24 mouse cellular contexts compared by ENCODE assay signal in the genomic region with DNA sequence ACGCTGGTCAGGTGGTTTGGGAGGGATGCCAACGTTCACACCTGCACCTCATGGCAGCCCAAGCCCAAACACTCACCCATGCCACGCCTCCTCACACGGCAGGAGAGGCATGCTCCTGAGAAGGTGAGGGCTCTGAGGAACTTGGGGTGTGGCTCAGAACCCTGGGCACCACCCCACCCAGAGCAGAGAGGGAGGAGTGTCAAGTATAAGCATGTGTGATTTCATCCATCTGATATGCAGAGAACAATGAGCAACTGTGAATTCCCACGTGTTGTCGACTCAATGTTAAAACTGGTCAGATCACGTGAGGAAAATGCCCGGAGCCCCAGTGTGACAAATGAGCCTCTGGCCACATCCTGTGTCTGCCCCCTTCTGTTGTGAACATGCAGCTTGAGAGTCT. TPM values are rescaled to one million over a fixed set of nuclear protein-coding genes. Genes with fewer than 3 reads are reported as not detected.
DNase-seq lines count a peak whose midpoint lies in the region; ATAC-seq and TF ChIP-seq lines count a peak whose summit lies in the region.
"Had no signal": no experiment of that assay in that cellular context is flagged by ENCODE, and none has a peak within 500 bp of the region (broad histone marks: within the 10 kb centered on the region; RNA-seq: fewer than 3 reads in every experiment).

No protein-coding gene starts in this region.

- H3K36me3 ChIP-seq in stomach, postnatal 0 days (ENCODE audit: control insufficient read depth, insufficient read depth, low read length): no peaks in the 10 kb centered on the region; the same call in 1 of the 2 replicates

- TF ChIP-seq CTCF in stomach, postnatal 0 days (IDR thresholded peaks at IDR 0.05; ENCODE audit: low read depth): no peak

- peak; percentile 6 for DNase-seq in cerebellum, adult 11-12 months
- peak; percentile 15 for DNase-seq in urinary bladder, postnatal 14 days (ENCODE audit: low spot score)
- no peak for DNase-seq in urinary bladder, postnatal 4 days (ENCODE audit: low spot score in 2 of 2)
- DNase-seq in lung, postnatal 25 days (ENCODE audit: low spot score): peak; percentile 60
- peak; percentile 56 for DNase-seq in stomach, postnatal 0 days (ENCODE audit: low spot score)
- no peak for DNase-seq in left cerebral cortex, adult 11 months (ENCODE audit: low spot score)
- DNase-seq in embryo, embryonic 9.5 days (ENCODE audit: extremely low spot score): no peak
- DNase-seq: cerebellum, postnatal 36 days; gastrocnemius, postnatal 25 days; kidney, postnatal 10 days; liver, embryonic 13.5 days; right cerebral cortex, adult 18-20 months had no signal

- H3K27me3 ChIP-seq in stomach, postnatal 0 days (ENCODE audit: control insufficient read depth, insufficient read depth, low read length): no peaks in the 10 kb centered on the region
- H3K27me3 ChIP-seq: embryonic facial prominence, embryonic 13.5 days; hindbrain, embryonic 12.5 days; limb, embryonic 12.5 days; liver, embryonic 13.5 days; midbrain, embryonic 15.5 days had no signal

- H3K4me3 ChIP-seq in stomach, postnatal 0 days (ENCODE audit: low read depth, low read length): no peak overlapping the region
- H3K4me3 ChIP-seq: embryonic facial prominence, embryonic 13.5 days; forebrain, embryonic 10.5 days; hindbrain, embryonic 12.5 days; layer of hippocampus, adult 2 months; left cerebral cortex, adult 2 months; limb, embryonic 12.5 days; liver, embryonic 13.5 days; midbrain, embryonic 15.5 days had no signal

- no peak overlapping the region for H3K4me2 ChIP-seq in stomach, postnatal 0 days (replicated peaks; ENCODE audit: low read depth)
- H3K4me2 ChIP-seq: embryonic facial prominence, embryonic 13.5 days; hindbrain, embryonic 12.5 days; limb, embryonic 12.5 days; liver, embryonic 13.5 days; midbrain, embryonic 15.5 days had no signal

- TF ChIP-seq EP300 in stomach, postnatal 0 days (optimal IDR thresholded peaks at IDR 0.05): no peak

- H3K27ac ChIP-seq in stomach, postnatal 0 days (replicated peaks): no peak overlapping the region
- H3K27ac ChIP-seq: embryonic facial prominence, embryonic 13.5 days; forebrain, embryonic 10.5 days; hindbrain, embryonic 12.5 days; layer of hippocampus, adult 2 months; left cerebral cortex, adult 2 months; limb, embryonic 12.5 days; liver, embryonic 13.5 days; midbrain, embryonic 15.5 days had no signal

- 0 out of 2 replicates have a peak, but pooled peaks cover 3% of the 10 kb centered on the region for H3K4me1 ChIP-seq in stomach, postnatal 0 days (replicated peaks; ENCODE audit: control insufficient read depth, insufficient read depth)

- H3K9ac ChIP-seq in stomach, postnatal 0 days (ENCODE audit: low read length): no peak overlapping the region
- H3K9ac ChIP-seq: embryonic facial prominence, embryonic 13.5 days; hindbrain, embryonic 12.5 days; limb, embryonic 12.5 days; liver, embryonic 13.5 days; midbrain, embryonic 15.5 days had no signal

- 43% methylated on average over 8 of the region's 8 CpGs for WGBS in stomach, postnatal 0 days

- ATAC-seq in cerebellum, adult (ENCODE audit: insufficient number of reproducible peaks, low FRiP score, low TSS enrichment): no peak
- peak; percentile 87 for ATAC-seq in stomach, postnatal 0 days (ENCODE audit: low FRiP score, low TSS enrichment)
- ATAC-seq: midbrain, embryonic 15.5 days had no signal

- H3K9me3 ChIP-seq in stomach, postnatal 0 days (ENCODE audit: control insufficient read depth, low read length): no peaks in the 10 kb centered on the region
- H3K9me3 ChIP-seq: embryonic facial prominence, embryonic 13.5 days; forebrain, embryonic 10.5 days; hindbrain, embryonic 12.5 days; limb, embryonic 12.5 days; liver, embryonic 13.5 days; midbrain, embryonic 15.5 days had no signal

RNA-seq across cellular contexts. Expression of a gene that starts 5.7 kb away (rescaled TPM):
- 11.2 TPM in 2 replicates for polyA plus RNA-seq in stomach, postnatal 0 days (2015; fragmentation: Nextera tagmentation; extraction: Ambion mirVana)

RNA-seq across cellular contexts. Expression of a gene that starts 25.3 kb away (rescaled TPM):
- polyA plus RNA-seq in stomach, postnatal 0 days (2015; fragmentation: Nextera tagmentation; extraction: Ambion mirVana): 0.23 and 0.40 TPM in 2 replicates
- polyA plus RNA-seq: embryonic facial prominence, embryonic 13.5 days; forebrain, embryonic 10.5 days; heart, postnatal 0 days; hindbrain, embryonic 12.5 days; limb, embryonic 12.5 days; liver, embryonic 13.5 days; midbrain, embryonic 15.5 days; spleen, adult 2 months; testis, adult 2 months had no signal

RNA-seq across cellular contexts. Expression of a gene that starts 28.5 kb away (rescaled TPM):
- polyA plus RNA-seq in stomach, postnatal 0 days (2015; fragmentation: Nextera tagmentation; extraction: Ambion mirVana): 1.9 and 2.7 TPM in 2 replicates
- polyA plus RNA-seq: heart, postnatal 0 days had no signal

RNA-seq across cellular contexts. Expression of a gene that starts 39.8 kb away (rescaled TPM):
- polyA plus RNA-seq in stomach, postnatal 0 days (2015; fragmentation: Nextera tagmentation; extraction: Ambion mirVana): 24.2 and 27.7 TPM in 2 replicates
- polyA plus RNA-seq: embryonic facial prominence, embryonic 13.5 days; forebrain, embryonic 10.5 days; heart, postnatal 0 days; hindbrain, embryonic 12.5 days; limb, embryonic 12.5 days; midbrain, embryonic 15.5 days; neural tube, embryonic 11.5 days had no signal

RNA-seq across cellular contexts. Expression of a gene that starts 42.3 kb away (rescaled TPM):
- polyA plus RNA-seq in stomach, postnatal 0 days (2015; fragmentation: Nextera tagmentation; extraction: Ambion mirVana): 79.8 and 81.4 TPM in 2 replicates

Comparison
In these comparisons a context has a peak if more than half of its experiments do, and no peak if none do; other contexts are left out.
1. DNase-seq: peak in cerebellum, adult 11-12 months (single experiment), urinary bladder, postnatal 14 days (single experiment), lung, postnatal 25 days (single experiment) and stomach, postnatal 0 days (single experiment); none in urinary bladder, postnatal 4 days (0 of 2), left cerebral cortex, adult 11 months (single experiment) and embryo, embryonic 9.5 days (single experiment).